Mouse (Mus musculus) heart, postnatal 14 days (tissue): ENCODE results near the gene Pfn3. TPM values are rescaled to one million over a fixed set of nuclear protein-coding genes. Genes with fewer than 3 reads are reported as not detected.

Experiments
- microRNA-seq, 2 experiments: library from miRNA; unstranded; fragments of <30 nt; microRNA quantifications; one replicate each; pipeline ENCODE4 v1.2.0; 2021 to 2022
- total RNA-seq, 2 experiments: library from RNA; stranded (reverse); gene quantifications; 2 replicates each; pipeline ENCODE4 v1.2.3; 2021

Gene Pfn3
- total RNA-seq, 2 experiments from 2014 or later, result not detected

Small RNAs within 50 kb of the gene (microRNA-seq; reads per million reads assigned to microRNA genes)
- 1.9 to 5.6 reads per million in 2 experiments for gene Mir6943

Other genes starting within 250 kb of the Pfn3 start
- 10 to 100 TPM; 80.5 to 85.2 TPM for gene Nsd1, start 205.4 kb downstream of the Pfn3 start, total RNA-seq
- 10 to 100 TPM; 73.8 to 90.0 TPM for gene Prelid1, start 94.7 kb downstream of the Pfn3 start, total RNA-seq
- 10 to 100 TPM; 31.4 to 34.3 TPM for gene Rab24, start 93.3 kb downstream of the Pfn3 start, total RNA-seq
- 1 to 10 TPM; 2.2 to 3.0 TPM for gene Mxd3, start 85.4 kb downstream of the Pfn3 start, total RNA-seq
- gene Lman2, start 52.4 kb downstream of the Pfn3 start, total RNA-seq, result 10 to 100 TPM; 46.0 to 49.9 TPM
- gene Rgs14, start 45.5 kb downstream of the Pfn3 start, total RNA-seq, result 1 to 10 TPM in 1 of 2 experiments, under 1 TPM in 1; 0.65 to 1.6 TPM
- gene Slc34a1, start 17.0 kb downstream of the Pfn3 start, total RNA-seq, result not detected
- not detected for gene F12, start 11.6 kb upstream of the Pfn3 start, total RNA-seq
- 10 to 100 TPM; 24.3 to 27.2 TPM for gene Grk6, start 29.8 kb upstream of the Pfn3 start, total RNA-seq
- gene Prr7, start 49.0 kb upstream of the Pfn3 start, total RNA-seq, result 1 to 10 TPM in 1 of 2 experiments, under 1 TPM in 1; 0.81 to 1.6 TPM
- 10 to 100 TPM; 27.0 to 27.3 TPM for gene Dbn1, start 72.9 kb upstream of the Pfn3 start, total RNA-seq
- 10 to 100 TPM; 52.3 to 56.6 TPM for gene Pdlim7, start 98.4 kb upstream of the Pfn3 start, total RNA-seq
- 1 to 10 TPM; 1.9 to 2.3 TPM for gene Dok3, start 114.1 kb upstream of the Pfn3 start, total RNA-seq
- gene Ddx41, start 121.4 kb upstream of the Pfn3 start, total RNA-seq, result 10 to 100 TPM; 14.4 to 14.8 TPM
- 10 to 100 TPM; 24.8 to 26.9 TPM for gene Fam193b, start 155.9 kb upstream of the Pfn3 start, total RNA-seq
- gene Tmed9, start 158.5 kb upstream of the Pfn3 start, total RNA-seq, result 10 to 100 TPM; 83.3 to 89.3 TPM
- gene B4galt7, start 184.7 kb upstream of the Pfn3 start, total RNA-seq, result 10 to 100 TPM; 10.0 to 11.4 TPM
- gene Caml, start 207.8 kb upstream of the Pfn3 start, total RNA-seq, result 10 to 100 TPM; 13.9 to 14.1 TPM
- 10 to 100 TPM; 26.0 TPM for gene Ddx46, start 219.8 kb upstream of the Pfn3 start, total RNA-seq